Mouse (Mus musculus) ES-E14 (cell line): ENCODE results near the gene Dexi. TPM values are rescaled to one million over a fixed set of nuclear protein-coding genes. Genes with fewer than 3 reads are reported as not detected.

Source experiments
- DNase-seq: peaks from one replicate; pipeline ENCODE4 v3.0.0-alpha.2; 2013; ENCODE audit warnings: low read depth, low spot score
- H3K27ac ChIP-seq: 2 replicates; pipeline ENCODE4 v1.5.1; 2012; ENCODE audit warnings: low read depth, mild to moderate bottlenecking, low read length, moderate library complexity, mixed read lengths; ENCODE audit not compliant: poor library complexity, insufficient read depth, severe bottlenecking
- H3K36me3 ChIP-seq: 2 replicates; pipeline ENCODE4 v1.6.1; 2012; ENCODE audit warnings: mild to moderate bottlenecking, low read length, moderate library complexity, mixed read lengths; ENCODE audit not compliant: control insufficient read depth, poor library complexity, insufficient read depth, severe bottlenecking
- H3K4me1 ChIP-seq, 2 experiments: fragments of 150-350 bp in 1 of 2; sonication (generic) in 1 of 2; 2 replicates each; pipeline ENCODE4 v1.6.1; 2012; ENCODE audit warnings: low read length in 2 of 2, mild to moderate bottlenecking in 1 of 2, mixed read lengths in 1 of 2; ENCODE audit not compliant: control insufficient read depth in 2 of 2, insufficient read depth in 2 of 2, poor library complexity in 1 of 2
- H3K4me3 ChIP-seq, 2 experiments: fragments of 150-350 bp in 1 of 2; sonication (generic) in 1 of 2; 2 replicates each; pipeline ENCODE4 v1.5.1; 2012; ENCODE audit warnings: low read length in 2 of 2, low read depth in 1 of 2, mild to moderate bottlenecking in 1 of 2, mixed read lengths in 1 of 2; ENCODE audit not compliant: insufficient read depth in 1 of 2, poor library complexity in 1 of 2, severe bottlenecking in 1 of 2
- H3K9ac ChIP-seq: 2 replicates; pipeline ENCODE4 v1.6.1; 2012; ENCODE audit warnings: low read depth, mild to moderate bottlenecking, low read length, mixed read lengths; ENCODE audit not compliant: poor library complexity, insufficient read depth, severe bottlenecking
- H3K9me3 ChIP-seq: fragments of 150-350 bp; sonication (generic); 2 replicates; pipeline ENCODE4 v1.6.1; 2012; ENCODE audit warnings: low read depth, mild to moderate bottlenecking, low read length; ENCODE audit not compliant: control insufficient read depth, insufficient read depth
- CHD2 ChIP-seq: IDR thresholded peaks from 2 replicates; pipeline ENCODE4 v1.6.1; 2014; ENCODE audit warnings: mild to moderate bottlenecking, low read depth, low read length, inconsistent platforms
- HCFC1 ChIP-seq: IDR thresholded peaks from 2 replicates; pipeline ENCODE4 v1.6.1; 2012; ENCODE audit warnings: low read length, inconsistent platforms, borderline replicate concordance; ENCODE audit not compliant: insufficient read depth
- MAFK ChIP-seq: IDR thresholded peaks from 2 replicates; pipeline ENCODE4 v1.6.1; 2014; ENCODE audit warnings: mild to moderate bottlenecking, low read depth, low read length, inconsistent platforms; ENCODE audit not compliant: insufficient read depth
- ZC3H11A ChIP-seq: IDR thresholded peaks from 2 replicates; pipeline ENCODE4 v1.6.1; 2012; ENCODE audit warnings: low read depth, mild to moderate bottlenecking, inconsistent platforms, low read length, borderline replicate concordance
- ZNF384 ChIP-seq: IDR thresholded peaks from 2 replicates; pipeline ENCODE4 v1.6.1; 2012; ENCODE audit warnings: low read depth, low read length, inconsistent platforms
- in situ Hi-C, 2 experiments: fragments of 600-800 bp; cut with MboI; formaldehyde crosslinking; loops; one replicate each; pipeline ENCODE4 v1.15.1; 2025; ENCODE audit warnings: low sequenced_read_pairs in 2 of 2, inconsistent platforms in 1 of 2; ENCODE audit not compliant: unreplicated experiment in 2 of 2
- total RNA-seq: library from RNA; depleted of rRNA; stranded (reverse); fragments of 300-350 nt; gene quantifications from 2 replicates; pipeline ENCODE4 v1.2.3, GENCODE M21; 2012

Gene Dexi
- total RNA-seq, 1 experiment, result 5.8 TPM

GRCm38 (mm10) chr16:10508691-10509090, 34.2 kb downstream of the Dexi start:
- Histone ChIP-seq H3K4me1 (no peaks in the 10 kb centered on the region), H3K9ac (no peak overlapping the region), H3K4me3 (no peak overlapping the region), H3K36me3 (no peaks in the 10 kb centered on the region), H3K27ac (no peak overlapping the region; the same call in 1 of the 2 replicates), H3K9me3 (no peaks in the 10 kb centered on the region)
- TF ChIP-seq HCFC1 (no peak), ZC3H11A (no peak), ZNF384 (no peak), CHD2 (no peak), MAFK (no peak)
- DNase-seq, result no peak
- in situ Hi-C loops, result loop anchor here (25.0 kb wide), 2 partner anchors 221 to 421 kb away; no protein-coding TSS in a partner anchor

GRCm38 (mm10) chr16:10507445-10507844, 35.4 kb downstream of the Dexi start:
- no peak for DNase-seq
- Histone ChIP-seq H3K9me3 (no peaks in the 10 kb centered on the region), H3K27ac (no peak overlapping the region), H3K4me3 (no peak overlapping the region), H3K4me1 (no peaks in the 10 kb centered on the region), H3K9ac (no peak overlapping the region), H3K36me3 (no peaks in the 10 kb centered on the region)
- no peak for TF ChIP-seq ZC3H11A
- TF ChIP-seq CHD2, result no peak
- TF ChIP-seq MAFK, result no peak
- TF ChIP-seq HCFC1, result no peak
- no peak for TF ChIP-seq ZNF384
- in situ Hi-C loops, result loop anchor here (25.0 kb wide), 2 partner anchors 220 to 420 kb away; no protein-coding TSS in a partner anchor

- in situ Hi-C loops, result loop anchor here (25.0 kb wide), 2 partner anchors 216 to 416 kb away; no protein-coding TSS in a partner anchor
- Histone ChIP-seq H3K4me1 (no peaks in the 10 kb centered on the region), H3K9ac (no peak overlapping the region), H3K27ac (no peak overlapping the region), H3K9me3 (no peaks in the 10 kb centered on the region), H3K4me3 (no peak overlapping the region), H3K36me3 (no peaks in the 10 kb centered on the region)
- no peak for TF ChIP-seq MAFK
- no peak for TF ChIP-seq CHD2
- TF ChIP-seq ZC3H11A, result no peak
- no peak for TF ChIP-seq ZNF384
- TF ChIP-seq HCFC1, result no peak
- no peak for DNase-seq
These were observed 39.8 kb downstream of the Dexi start for GRCm38 (mm10) chr16:10503058-10503457.

- H3K4me3 ChIP-seq, result no peak overlapping the region
- peak; percentile 56 for DNase-seq
- no peaks in the 10 kb centered on the region for H3K9me3 ChIP-seq
- no peaks in the 10 kb centered on the region for H3K4me1 ChIP-seq
- no peak for TF ChIP-seq MAFK
- TF ChIP-seq ZNF384, result no peak
- TF ChIP-seq CHD2, result no peak
- no peak for TF ChIP-seq HCFC1
- TF ChIP-seq ZC3H11A, result no peak
- no peak overlapping the region for H3K9ac ChIP-seq
- in situ Hi-C loops, result loop anchor here (25.0 kb wide), 2 partner anchors 215 to 415 kb away; no protein-coding TSS in a partner anchor
- H3K36me3 ChIP-seq, result no peaks in the 10 kb centered on the region
- no peak overlapping the region for H3K27ac ChIP-seq
These were observed 41.0 kb downstream of the Dexi start for GRCm38 (mm10) chr16:10501865-10502264.
